Mouse (Mus musculus) ES-Bruce4 (cell line): ENCODE measurements around the gene Sult4a1.

Experiments used
- EP300 ChIP-seq: IDR thresholded peaks from 2 replicates; pipeline ENCODE4 v1.6.1; 2011; ENCODE audit warnings: low read depth, low read length; ENCODE audit not compliant: insufficient read depth
- POLR2A ChIP-seq: IDR thresholded peaks from one replicate; pipeline ENCODE4 v1.8.1; 2011; ENCODE audit warnings: low read length; ENCODE audit not compliant: insufficient read depth

DNA sequence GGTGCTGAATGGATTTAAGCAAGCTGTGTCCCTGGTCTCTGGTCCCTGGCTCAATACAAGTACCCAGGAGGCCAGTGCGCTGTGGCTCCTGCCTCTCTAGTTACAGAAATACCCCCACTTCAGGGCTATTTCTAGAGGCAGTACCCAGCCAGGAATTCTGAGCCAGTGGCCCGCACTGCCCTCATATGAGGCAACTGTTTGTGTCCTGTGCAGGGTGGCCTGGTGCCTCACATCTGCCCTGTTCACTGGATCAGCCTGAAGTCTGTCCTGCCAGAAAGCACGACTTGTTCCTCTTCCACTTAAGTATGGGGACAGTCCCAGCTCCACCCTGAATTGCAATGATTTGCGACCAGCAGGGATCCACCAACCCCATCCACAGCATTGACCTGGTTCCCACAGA, 27.9 kb upstream of the Sult4a1 start:
- TF ChIP-seq POLR2A (no peak), EP300 (no peak)
